Mouse (Mus musculus) right cerebral cortex, postnatal 36 days (tissue): ENCODE data around the gene Adora1.

ENCODE experiments used
- DNase-seq, 2 experiments: peaks; one replicate each; pipeline ENCODE4 v3.0.0; 2022; ENCODE audit warnings: low spot score in 2 of 2, mixed read lengths in 1 of 2

Adora1 gene

DNA sequence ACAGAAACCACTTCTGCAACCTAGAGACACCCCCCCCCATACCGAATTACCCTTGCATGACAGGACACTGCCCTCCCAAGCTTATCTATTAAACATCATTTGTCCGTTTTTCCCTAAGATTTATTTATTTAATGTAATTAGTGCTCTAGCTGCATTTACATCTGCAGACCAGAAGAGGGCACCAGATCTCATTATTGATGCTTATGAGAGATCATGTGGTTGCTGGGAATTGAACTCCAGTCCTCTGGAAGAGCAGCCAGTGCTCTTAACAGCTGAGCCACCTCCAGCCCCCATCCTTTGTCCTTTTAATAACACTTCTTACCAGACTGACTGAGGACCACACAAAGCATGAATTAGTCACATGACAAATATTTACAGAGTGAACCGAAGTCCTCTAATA, 80.6 kb downstream of the Adora1 start:
- no peak for DNase-seq

- no peak for DNase-seq
Measured at GRCm38 (mm10) chr1:134154121-134154520, 81.1 kb downstream of the Adora1 start.

GRCm38 (mm10) chr1:134152626-134153590, 82.3 kb downstream of the Adora1 start:
- no peak for DNase-seq

DNA sequence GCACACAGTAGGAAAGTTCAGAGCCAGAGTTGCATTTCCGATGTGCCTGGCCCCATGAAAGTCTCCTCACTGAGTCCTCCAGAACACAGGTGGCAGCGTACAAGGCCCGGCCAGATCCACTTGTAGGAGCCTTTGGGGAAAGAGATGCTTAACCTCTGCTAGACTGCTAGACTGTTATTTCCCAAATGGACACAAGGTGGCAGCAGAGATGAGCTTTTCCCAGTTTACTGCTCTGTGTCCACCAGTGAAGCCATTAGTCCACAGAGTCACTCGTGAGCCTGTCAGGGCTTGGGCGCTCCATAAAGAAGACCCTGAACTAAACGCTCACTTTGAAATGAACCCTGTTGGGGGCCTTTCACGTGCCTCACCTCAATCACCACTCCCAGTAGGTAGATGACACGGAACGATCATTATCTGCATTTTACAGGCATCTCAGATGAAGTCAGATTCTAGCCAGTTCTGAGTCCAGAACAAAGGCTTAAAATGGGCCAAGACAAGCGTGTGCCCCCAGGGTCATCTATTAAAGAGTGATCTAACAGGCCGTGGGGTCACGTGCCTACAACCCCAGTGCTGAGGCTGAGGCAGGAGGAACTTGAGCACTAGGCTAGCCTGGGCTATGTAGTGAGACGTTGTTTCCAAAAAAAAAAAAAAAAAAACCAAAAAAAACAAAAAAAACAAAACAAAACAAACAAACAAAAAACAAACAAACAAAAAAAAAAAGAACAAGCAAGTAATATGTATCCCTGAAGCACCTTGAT, 83.4 kb downstream of the Adora1 start:
- DNase-seq, result peak; percentile 43 to 47

- DNase-seq, result no peak
Measured at GRCm38 (mm10) chr1:134150745-134151144, 84.5 kb downstream of the Adora1 start.

- DNase-seq, result no peak
Measured at GRCm38 (mm10) chr1:134150076-134150475, 85.2 kb downstream of the Adora1 start.
